Comparison of ENCODE assay signal across 9 mouse cellular contexts in genomic region chr7:109852752-109853212, GRCm38 (mm10). TPM values are rescaled to one million over a fixed set of nuclear protein-coding genes. Genes with fewer than 3 reads are reported as not detected.
DNase-seq lines count a peak whose midpoint lies in the region; ATAC-seq and TF ChIP-seq lines count a peak whose summit lies in the region.
"Had no signal": no experiment of that assay in that cellular context is flagged by ENCODE, and none has a peak within 500 bp of the region (broad histone marks: within the 10 kb centered on the region; RNA-seq: fewer than 3 reads in every experiment).

No protein-coding gene starts in this region.

- H3K4me1 ChIP-seq in intestine, embryonic 14.5 days (replicated peaks; ENCODE audit: control insufficient read depth, insufficient read depth, low read length) = peaks cover 11% of the 10 kb centered on the region
- 0 out of 2 replicates have a peak, but pooled peaks cover 2% of the 10 kb centered on the region for H3K4me1 ChIP-seq in stomach, postnatal 0 days (replicated peaks; ENCODE audit: control insufficient read depth, insufficient read depth)
- H3K4me1 ChIP-seq in neural tube, embryonic 15.5 days = peaks cover 12% of the 10 kb centered on the region

- ATAC-seq in cerebellum, adult (ENCODE audit: insufficient number of reproducible peaks, low FRiP score, low TSS enrichment) = peak; percentile 76
- peak; percentile 80 for ATAC-seq in intestine, embryonic 14.5 days (replicated peaks; ENCODE audit: low FRiP score, low TSS enrichment, low read depth)
- peak; percentile 79 for ATAC-seq in stomach, postnatal 0 days (ENCODE audit: low FRiP score, low TSS enrichment)
- no peak for ATAC-seq in granulocyte monocyte progenitor cell, adult 5-6 weeks (replicated peaks; ENCODE audit: poor library complexity, severe bottlenecking)
- no peak for ATAC-seq in neural tube, embryonic 15.5 days (ENCODE audit: low FRiP score)

- H3K9ac ChIP-seq in intestine, embryonic 14.5 days (ENCODE audit: low read length) = no peak overlapping the region
- H3K9ac ChIP-seq in stomach, postnatal 0 days (ENCODE audit: low read length) = no peak overlapping the region
- H3K9ac ChIP-seq in neural tube, embryonic 15.5 days (replicated peaks) = no peak overlapping the region
- H3K9ac ChIP-seq: neural tube, embryonic 12.5 days had no signal

- peak overlapping the region; percentile 33; the same call in 1 of the 2 replicates for H3K27ac ChIP-seq in intestine, embryonic 14.5 days (ENCODE audit: low read depth)
- no peak overlapping the region for H3K27ac ChIP-seq in stomach, postnatal 0 days (replicated peaks)
- no peak overlapping the region for H3K27ac ChIP-seq in neural tube, embryonic 15.5 days (replicated peaks)
- H3K27ac ChIP-seq: neural tube, embryonic 12.5 days had no signal

- 26% methylated on average over 7 of the region's 7 CpGs for WGBS in intestine, embryonic 14.5 days
- 11% methylated on average over 7 of the region's 7 CpGs for WGBS in stomach, postnatal 0 days
- 72% methylated on average over 7 of the region's 7 CpGs for WGBS in neural tube, embryonic 15.5 days

- H3K36me3 ChIP-seq in intestine, embryonic 14.5 days (ENCODE audit: control insufficient read depth, insufficient read depth, low read length) = no peaks in the 10 kb centered on the region
- no peaks in the 10 kb centered on the region for H3K36me3 ChIP-seq in stomach, postnatal 0 days (ENCODE audit: control insufficient read depth, insufficient read depth, low read length)
- no peaks in the 10 kb centered on the region for H3K36me3 ChIP-seq in neural tube, embryonic 15.5 days
- H3K36me3 ChIP-seq: neural tube, embryonic 12.5 days had no signal

- no peak for TF ChIP-seq CTCF in stomach, postnatal 0 days (IDR thresholded peaks at IDR 0.05; ENCODE audit: low read depth)

- no peak for TF ChIP-seq EP300 in stomach, postnatal 0 days (optimal IDR thresholded peaks at IDR 0.05)

- H3K9me3 ChIP-seq in intestine, embryonic 14.5 days (ENCODE audit: control insufficient read depth, low read length) = no peaks in the 10 kb centered on the region
- H3K9me3 ChIP-seq in stomach, postnatal 0 days (ENCODE audit: control insufficient read depth, low read length) = no peaks in the 10 kb centered on the region
- no peaks in the 10 kb centered on the region for H3K9me3 ChIP-seq in neural tube, embryonic 15.5 days (replicated peaks)
- H3K9me3 ChIP-seq: neural tube, embryonic 12.5 days had no signal

- H3K4me3 ChIP-seq in intestine, embryonic 14.5 days (ENCODE audit: low read depth, low read length) = no peak overlapping the region
- H3K4me3 ChIP-seq in stomach, postnatal 0 days (ENCODE audit: low read depth, low read length) = no peak overlapping the region
- H3K4me3 ChIP-seq in neural tube, embryonic 15.5 days (replicated peaks) = no peak overlapping the region
- H3K4me3 ChIP-seq: neural tube, embryonic 12.5 days had no signal

- no peak for DNase-seq in cerebellum, postnatal 4 days (ENCODE audit: low spot score in 2 of 2)
- DNase-seq in right cerebral cortex, postnatal 25 days = peak; percentile 25
- no peak for DNase-seq in right cerebral cortex, adult 18-20 months
- peak; percentile 68 for DNase-seq in intestine, embryonic 14.5 days (ENCODE audit: low spot score)
- DNase-seq in stomach, postnatal 0 days (ENCODE audit: low spot score) = peak; percentile 48

- H3K27me3 ChIP-seq in intestine, embryonic 14.5 days (replicated peaks; ENCODE audit: control insufficient read depth, insufficient read depth, low read length) = no peaks in the 10 kb centered on the region
- H3K27me3 ChIP-seq in stomach, postnatal 0 days (ENCODE audit: control insufficient read depth, insufficient read depth, low read length) = no peaks in the 10 kb centered on the region
- no peaks in the 10 kb centered on the region for H3K27me3 ChIP-seq in neural tube, embryonic 15.5 days (replicated peaks)
- H3K27me3 ChIP-seq: neural tube, embryonic 12.5 days had no signal

- no peak overlapping the region for H3K4me2 ChIP-seq in intestine, embryonic 14.5 days (ENCODE audit: low read length)
- no peak overlapping the region for H3K4me2 ChIP-seq in stomach, postnatal 0 days (replicated peaks; ENCODE audit: low read depth)
- no peak overlapping the region for H3K4me2 ChIP-seq in neural tube, embryonic 15.5 days
- H3K4me2 ChIP-seq: neural tube, embryonic 12.5 days had no signal

RNA-seq across cellular contexts. Expression of gene Scube2, which starts 12.7 kb away (rescaled TPM):
- polyA plus RNA-seq in intestine, embryonic 14.5 days (2014; fragmentation: Nextera tagmentation; extraction: Ambion mirVana) = 1.6 and 1.7 TPM in 2 replicates
- polyA plus RNA-seq in stomach, postnatal 0 days (2015; fragmentation: Nextera tagmentation; extraction: Ambion mirVana) = 0.79 and 0.96 TPM in 2 replicates
- not detected in 2 replicates for total RNA-seq in granulocyte monocyte progenitor cell, adult 5-6 weeks (2014; fragmentation: Nextera tagmentation)
- not detected in 2 replicates for total RNA-seq in granulocyte monocyte progenitor cell, adult 5-6 weeks (2017)
- polyA plus RNA-seq in neural tube, embryonic 15.5 days (2015; fragmentation: Nextera tagmentation; extraction: Ambion mirVana) = 3.2 and 3.5 TPM in 2 replicates

Comparison
In these comparisons a context has a peak if more than half of its experiments do, and no peak if none do; other contexts are left out.
1. DNase-seq: peak in right cerebral cortex, postnatal 25 days (single experiment), intestine, embryonic 14.5 days (single experiment) and stomach, postnatal 0 days (single experiment); none in cerebellum, postnatal 4 days (0 of 2) and right cerebral cortex, adult 18-20 months (single experiment).
2. ATAC-seq: peak in cerebellum, adult (single experiment), intestine, embryonic 14.5 days (single experiment) and stomach, postnatal 0 days (single experiment); none in granulocyte monocyte progenitor cell, adult 5-6 weeks (single experiment) and neural tube, embryonic 15.5 days (single experiment).